Mouse (Mus musculus) E14TG2a.4 (cell line): ENCODE data around the gene Foxn2.

Source experiments
- CTCF ChIP-seq: conservative IDR thresholded peaks from 2 replicates; pipeline ENCODE4 v1.5.1; 2014; ENCODE audit warnings: low read length
- NANOG ChIP-seq: IDR thresholded peaks from 2 replicates; pipeline ENCODE4 v1.6.1; 2014; ENCODE audit warnings: borderline replicate concordance, low read length, mixed read lengths

- TF ChIP-seq CTCF (no peak), NANOG (no peak)
These were observed 9.0 kb upstream of the Foxn2 start for GRCm38 (mm10) chr17:88431486-88431885.
